In the genomic region with DNA sequence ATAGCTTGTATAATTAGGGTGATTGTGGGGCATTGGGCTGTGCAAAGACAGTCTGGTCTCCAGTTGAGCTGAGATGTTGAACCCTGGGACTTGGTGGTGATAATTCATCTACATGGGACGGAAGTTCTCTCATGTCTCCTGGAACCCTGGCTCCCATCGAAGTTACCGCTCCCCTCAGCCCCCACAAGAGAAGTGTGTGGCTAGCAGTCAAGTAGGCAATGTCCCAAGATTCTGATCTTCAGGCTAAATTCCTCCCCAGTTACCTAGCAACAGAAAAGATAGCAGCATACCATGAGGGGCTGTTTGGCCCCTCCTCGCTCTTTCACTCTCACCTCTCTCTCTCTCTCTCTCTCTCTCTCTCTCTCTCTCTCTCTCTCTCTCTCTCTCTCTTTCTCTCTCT, we compare ENCODE assay signal across 8 mouse cellular contexts.
A peak's percentile ranks its signal among the peaks of the same experiment; 100 is the strongest.
DNase-seq lines count a peak whose midpoint lies in the region; ATAC-seq and TF ChIP-seq lines count a peak whose summit lies in the region.
"Not testable (repeated sequence)": the region's sequence is repeated elsewhere in the genome, so short reads cannot be mapped to it uniquely, and the experiment has no call there.

No protein-coding gene starts in this region.

- not testable (repeated sequence) for H3K27me3 ChIP-seq in embryonic facial prominence, embryonic 14.5 days (replicated peaks; ENCODE audit: control insufficient read depth, insufficient read depth, low read length); lung, embryonic 14.5 days (ENCODE audit: insufficient read depth, low read length); lung, embryonic 16.5 days (ENCODE audit: control insufficient read depth, insufficient read depth, low read depth, low read length)

- H3K4me3 ChIP-seq in embryonic facial prominence, embryonic 14.5 days (ENCODE audit: low read depth, low read length); lung, embryonic 14.5 days (ENCODE audit: low read depth, low read length); lung, embryonic 16.5 days (ENCODE audit: low read length): not testable (repeated sequence)

- not testable (repeated sequence) for H3K9ac ChIP-seq in embryonic facial prominence, embryonic 14.5 days (ENCODE audit: low read depth, low read length); lung, embryonic 14.5 days; lung, embryonic 16.5 days (ENCODE audit: low read length)

- DNase-seq in 3T3-L1 (ENCODE audit: low read depth, low spot score) = peak; percentile 18
- DNase-seq in Muller cell, postnatal 12 days (ENCODE audit: inconsistent ontology term) = peak; percentile 26
- peak; percentile 18 for DNase-seq in brain, adult 2 months (ENCODE audit: low read depth, low spot score)
- DNase-seq in embryonic facial prominence, embryonic 14.5 days (ENCODE audit: low spot score) = peak; percentile 16
- DNase-seq in heart, adult 11 months = peak; percentile 61
- DNase-seq in lung, embryonic 14.5 days = peak; percentile 50
- DNase-seq in mesoderm, embryonic 11.5 days (ENCODE audit: low read depth, low spot score) = peak; percentile 2

- not testable (repeated sequence) for ATAC-seq in embryonic facial prominence, embryonic 14.5 days (ENCODE audit: low read depth)
- 0 out of 2 replicates have a peak, but pooled peaks have one; percentile 38 for ATAC-seq in lung, embryonic 14.5 days (ENCODE audit: insufficient read depth)
- peak; percentile 76; the same call in 1 of the 2 replicates for ATAC-seq in lung, embryonic 16.5 days (ENCODE audit: low read depth)

- not testable (repeated sequence) for H3K36me3 ChIP-seq in embryonic facial prominence, embryonic 14.5 days (ENCODE audit: control insufficient read depth, insufficient read depth, low read length); lung, embryonic 14.5 days (ENCODE audit: insufficient read depth); lung, embryonic 16.5 days (ENCODE audit: control insufficient read depth, insufficient read depth, low read length)

- H3K9me3 ChIP-seq in embryonic facial prominence, embryonic 14.5 days (ENCODE audit: control insufficient read depth, low read length); lung, embryonic 14.5 days (ENCODE audit: low read depth, low read length); lung, embryonic 16.5 days (ENCODE audit: control insufficient read depth, low read length): not testable (repeated sequence)

- TF ChIP-seq CTCF in lung, embryonic 14.5 days (IDR thresholded peaks at IDR 0.05; ENCODE audit: low read depth) = not testable (repeated sequence)

- WGBS in embryonic facial prominence, embryonic 14.5 days = 68% methylated on average over 4 of the region's 4 CpGs
- WGBS in lung, embryonic 14.5 days = 37% methylated on average over 4 of the region's 4 CpGs
- 36% methylated on average over 4 of the region's 4 CpGs for WGBS in lung, embryonic 16.5 days

- H3K4me1 ChIP-seq in embryonic facial prominence, embryonic 14.5 days (ENCODE audit: control insufficient read depth, insufficient read depth, low read length); lung, embryonic 14.5 days (ENCODE audit: insufficient read depth); lung, embryonic 16.5 days (replicated peaks; ENCODE audit: control insufficient read depth, insufficient read depth, low read length): not testable (repeated sequence)

- not testable (repeated sequence) for H3K27ac ChIP-seq in embryonic facial prominence, embryonic 14.5 days (replicated peaks; ENCODE audit: low read depth, low read length); lung, embryonic 14.5 days (ENCODE audit: low read depth); lung, embryonic 16.5 days (ENCODE audit: low read length)

- not testable (repeated sequence) for H3K4me2 ChIP-seq in embryonic facial prominence, embryonic 14.5 days (ENCODE audit: low read depth, low read length)
- 0 out of 2 replicates have a peak overlapping the region, but pooled peaks have one; percentile 36 for H3K4me2 ChIP-seq in lung, embryonic 14.5 days
- peak overlapping the region; percentile 17; the same call in 1 of the 2 replicates for H3K4me2 ChIP-seq in lung, embryonic 16.5 days (ENCODE audit: low read depth, low read length)

Comparison
In these comparisons a context has a peak if more than half of its experiments do, and no peak if none do; other contexts are left out.
1. DNase-seq: peak in every context shown above with its lines; median percentile 61 in heart, adult 11 months; 50 in lung, embryonic 14.5 days; 26 in Muller cell, postnatal 12 days; 18 in 3T3-L1; 18 in brain, adult 2 months; 16 in embryonic facial prominence, embryonic 14.5 days; 2 in mesoderm, embryonic 11.5 days.